Mouse (Mus musculus): Measurements from ENCODE around the gene Pcgf3. TPM values are rescaled to one million over a fixed set of nuclear protein-coding genes. Genes with fewer than 3 reads are reported as not detected.

Pcgf3 gene
- total and polyA plus RNA-seq, 2 experiments from 2014 or later: 13.9 to 18.7 TPM

GRCm38 (mm10) chr5:108554041-108554440 lies 93.0 kb downstream of the Pcgf3 start:
- DNase-seq (ENCODE audit: low spot score) (no peak), ATAC-seq (ENCODE audit: insufficient read depth, low read depth) (no peak)
- Histone ChIP-seq H3K4me3 (ENCODE audit: low read depth, low read length) (no peak overlapping the region), H3K4me2 (ENCODE audit: low read depth, low read length) (no peak overlapping the region), H3K36me3 (replicated peaks; ENCODE audit: control insufficient read depth, insufficient read depth, low read length) (no peaks in the 10 kb centered on the region), H3K9ac (replicated peaks; ENCODE audit: low read depth, low read length) (no peak overlapping the region), H3K4me1 (ENCODE audit: control insufficient read depth, insufficient read depth) (no peaks in the 10 kb centered on the region), H3K27me3 (ENCODE audit: control insufficient read depth, insufficient read depth, low read length) (peaks cover 23% of the 10 kb centered on the region), H3K27ac (ENCODE audit: low read depth) (no peak overlapping the region), H3K9me3 (replicated peaks; ENCODE audit: control insufficient read depth, low read length) (no peaks in the 10 kb centered on the region)
- TF ChIP-seq CTCF (IDR thresholded peaks at IDR 0.05; ENCODE audit: low read depth) (no peak), EP300 (IDR thresholded peaks at IDR 0.05; ENCODE audit: low read depth) (no peak)
- WGBS: 70% methylated on average over 1 of the region's 1 CpGs

Other genes with a start within 250 kb of the Pcgf3 start
- gene Dr1, start 192.3 kb upstream of the Pcgf3 start, total RNA-seq (2014; rRNA removed; ENCODE audit: low replicate concordance): 22.6 and 24.4 TPM in 2 replicates
- gene Dr1, start 192.3 kb upstream of the Pcgf3 start, polyA plus RNA-seq (2015; fragmentation: Nextera tagmentation; extraction: Ambion mirVana): 20.6 and 21.8 TPM in 2 replicates
- 6.5 and 8.8 TPM in 2 replicates for gene Pigg, start 148.6 kb upstream of the Pcgf3 start, total RNA-seq (2014; rRNA removed; ENCODE audit: low replicate concordance)
- gene Pigg, start 148.6 kb upstream of the Pcgf3 start, polyA plus RNA-seq (2015; fragmentation: Nextera tagmentation; extraction: Ambion mirVana): 4.4 and 4.6 TPM in 2 replicates
- gene Gm42517, start 93.3 kb upstream of the Pcgf3 start, total RNA-seq (2014; rRNA removed; ENCODE audit: low replicate concordance): not detected in 2 replicates
- not detected in 2 replicates for gene Gm42517, start 93.3 kb upstream of the Pcgf3 start, polyA plus RNA-seq (2015; fragmentation: Nextera tagmentation; extraction: Ambion mirVana)
- not detected in 2 replicates for gene Pde6b, start 72.8 kb upstream of the Pcgf3 start, total RNA-seq (2014; rRNA removed; ENCODE audit: low replicate concordance)
- gene Pde6b, start 72.8 kb upstream of the Pcgf3 start, polyA plus RNA-seq (2015; fragmentation: Nextera tagmentation; extraction: Ambion mirVana): 0.15 TPM in 1 of 2 replicates, not detected in the other
- gene Atp5k, start 26.8 kb upstream of the Pcgf3 start, total RNA-seq (2014; rRNA removed; ENCODE audit: low replicate concordance): 139 and 316 TPM in 2 replicates
- gene Atp5k, start 26.8 kb upstream of the Pcgf3 start, polyA plus RNA-seq (2015; fragmentation: Nextera tagmentation; extraction: Ambion mirVana): 1,908 and 1,920 TPM in 2 replicates
- gene Mfsd7a, start 12.3 kb upstream of the Pcgf3 start, total RNA-seq (2014; rRNA removed; ENCODE audit: low replicate concordance): 0.19 and 1.2 TPM in 2 replicates
- gene Mfsd7a, start 12.3 kb upstream of the Pcgf3 start, polyA plus RNA-seq (2015; fragmentation: Nextera tagmentation; extraction: Ambion mirVana): 0.20 and 0.29 TPM in 2 replicates
- 0.04 and 0.12 TPM in 2 replicates for gene Cplx1, start 88.8 kb downstream of the Pcgf3 start, total RNA-seq (2014; rRNA removed; ENCODE audit: low replicate concordance)
- gene Cplx1, start 88.8 kb downstream of the Pcgf3 start, polyA plus RNA-seq (2015; fragmentation: Nextera tagmentation; extraction: Ambion mirVana): 0.33 and 0.34 TPM in 2 replicates
- gene Gak, start 168.5 kb downstream of the Pcgf3 start, total RNA-seq (2014; rRNA removed; ENCODE audit: low replicate concordance): 29.4 and 48.9 TPM in 2 replicates
- 13.4 and 15.0 TPM in 2 replicates for gene Gak, start 168.5 kb downstream of the Pcgf3 start, polyA plus RNA-seq (2015; fragmentation: Nextera tagmentation; extraction: Ambion mirVana)
- 16.3 and 24.5 TPM in 2 replicates for gene Tmem175, start 168.5 kb downstream of the Pcgf3 start, total RNA-seq (2014; rRNA removed; ENCODE audit: low replicate concordance)
- gene Tmem175, start 168.5 kb downstream of the Pcgf3 start, polyA plus RNA-seq (2015; fragmentation: Nextera tagmentation; extraction: Ambion mirVana): 12.3 and 14.5 TPM in 2 replicates
- 8.9 and 25.6 TPM in 2 replicates for gene Idua, start 199.1 kb downstream of the Pcgf3 start, total RNA-seq (2014; rRNA removed; ENCODE audit: low replicate concordance)
- 9.0 and 9.6 TPM in 2 replicates for gene Idua, start 199.1 kb downstream of the Pcgf3 start, polyA plus RNA-seq (2015; fragmentation: Nextera tagmentation; extraction: Ambion mirVana)
- gene Dgkq, start 208.4 kb downstream of the Pcgf3 start, total RNA-seq (2014; rRNA removed; ENCODE audit: low replicate concordance): 11.9 and 34.7 TPM in 2 replicates
- 2.9 and 3.0 TPM in 2 replicates for gene Dgkq, start 208.4 kb downstream of the Pcgf3 start, polyA plus RNA-seq (2015; fragmentation: Nextera tagmentation; extraction: Ambion mirVana)
- 0.08 TPM in 1 of 2 replicates, not detected in the other for gene Slc26a1, start 214.3 kb downstream of the Pcgf3 start, total RNA-seq (2014; rRNA removed; ENCODE audit: low replicate concordance)
- 0.11 and 0.23 TPM in 2 replicates for gene Slc26a1, start 214.3 kb downstream of the Pcgf3 start, polyA plus RNA-seq (2015; fragmentation: Nextera tagmentation; extraction: Ambion mirVana)
- gene Fgfrl1, start 231.2 kb downstream of the Pcgf3 start, total RNA-seq (2014; rRNA removed; ENCODE audit: low replicate concordance): 23.8 and 40.5 TPM in 2 replicates
- 8.6 and 9.2 TPM in 2 replicates for gene Fgfrl1, start 231.2 kb downstream of the Pcgf3 start, polyA plus RNA-seq (2015; fragmentation: Nextera tagmentation; extraction: Ambion mirVana)